Mouse (Mus musculus): Measurements from ENCODE around the gene Cep83.
A peak's percentile ranks its signal among the peaks of the same experiment; 100 is the strongest.
"Not testable (repeated sequence)": the region's sequence is repeated elsewhere in the genome, so short reads cannot be mapped to it uniquely, and the experiment has no call there.

The Cep83 gene

DNA sequence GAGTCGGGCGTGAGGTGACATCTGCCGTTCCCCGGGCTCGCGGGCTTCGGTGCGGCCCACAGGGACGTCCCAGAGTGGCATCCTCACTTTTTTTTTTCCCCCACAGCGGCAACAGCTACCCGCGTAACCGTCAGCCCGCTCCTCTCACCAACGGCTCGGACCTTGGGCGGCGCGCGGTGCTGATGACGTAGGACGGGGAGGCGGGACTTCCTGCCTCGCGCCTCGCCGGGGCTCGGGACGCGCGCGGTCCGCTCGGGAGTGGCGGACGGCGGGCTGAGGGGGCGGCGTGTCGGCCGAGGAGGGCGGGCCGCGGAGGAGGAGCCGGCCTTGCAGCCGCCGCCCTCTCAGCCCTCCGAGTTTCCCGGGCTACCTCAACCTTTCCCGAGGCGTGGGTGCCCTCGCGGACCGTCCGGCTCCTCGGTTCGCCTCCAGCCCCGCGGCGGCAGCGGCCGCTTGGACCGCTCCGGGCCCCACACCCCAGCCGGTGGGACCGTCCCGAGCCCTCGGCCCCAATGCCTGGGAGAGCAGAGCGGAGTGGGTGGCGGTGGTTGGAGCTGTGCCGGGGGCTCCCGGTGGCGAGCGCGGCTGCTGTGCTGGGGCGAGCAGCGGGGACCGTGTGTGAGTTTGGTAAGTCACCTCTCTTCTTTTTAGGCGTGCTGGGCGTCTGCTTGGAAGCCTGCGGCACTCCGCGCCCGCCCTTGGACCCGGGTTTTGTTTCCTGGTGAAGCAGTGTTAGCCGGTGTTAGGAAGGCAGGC is at the start of gene Cep83:
TSS of gene Cep83 (plus strand) at position 235 of the 756 bp plus-strand sequence.
- DNase-seq: peak; percentile 93

DNA sequence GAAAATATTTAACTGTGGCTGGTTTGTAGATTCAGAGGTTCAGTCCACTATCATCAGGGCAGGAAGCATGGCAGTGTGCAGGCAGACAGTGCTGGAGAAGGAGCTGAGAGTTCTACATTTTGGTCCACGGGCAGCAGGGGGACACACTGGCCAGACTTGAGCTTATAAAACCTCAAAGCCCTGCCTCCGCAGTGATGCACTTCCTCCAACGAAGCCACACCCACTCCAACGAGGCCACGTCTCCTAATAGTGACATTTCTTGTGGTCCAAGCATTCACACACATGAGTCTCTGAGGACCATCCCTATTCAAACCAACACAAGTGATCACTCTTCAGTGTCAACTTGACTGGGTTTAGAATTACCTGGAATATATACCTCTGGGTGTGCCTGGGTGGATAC is 49.2 kb upstream of the Cep83 start:
- DNase-seq: no peak

DNA sequence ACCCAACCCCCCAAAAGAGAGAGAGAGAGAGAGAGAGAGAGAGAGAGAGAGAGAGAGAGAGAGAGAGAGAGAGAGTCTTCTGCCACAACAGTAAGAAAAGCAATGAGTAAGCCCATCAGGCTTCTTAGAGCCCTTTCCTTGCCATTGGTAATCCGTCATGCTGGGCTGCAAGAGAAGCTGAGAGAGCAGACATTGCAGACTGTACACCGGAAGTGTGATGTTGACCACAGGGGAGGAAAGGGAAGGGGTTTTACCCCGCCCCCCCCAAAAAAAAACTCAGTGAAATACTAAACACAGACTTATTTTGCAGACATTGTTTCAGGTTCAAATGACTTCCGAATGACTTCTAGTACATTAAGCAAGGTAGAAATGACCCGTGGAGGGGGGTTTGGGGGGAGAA is 48.4 kb upstream of the Cep83 start:
- DNase-seq: no peak

DNA sequence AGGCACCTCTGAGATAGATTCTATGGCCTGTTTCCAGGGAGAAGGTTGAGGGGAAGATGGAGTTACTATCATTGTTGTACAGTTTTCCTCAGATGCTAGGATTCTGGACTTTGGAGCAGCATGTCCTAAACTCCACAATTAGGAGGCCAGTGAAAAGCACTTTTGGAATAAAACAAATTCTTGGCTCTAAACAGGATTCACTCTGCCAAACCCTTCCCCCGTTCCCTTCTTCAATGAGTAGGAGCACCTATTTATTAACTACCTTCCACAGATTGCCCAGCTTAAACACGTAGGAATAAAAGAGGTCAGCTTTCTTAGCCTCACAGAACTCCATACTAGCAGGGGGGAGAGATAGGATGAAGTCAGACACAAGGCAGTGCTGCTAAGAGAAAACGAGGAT is 24.4 kb upstream of the Cep83 start:
- DNase-seq: no peak

DNA sequence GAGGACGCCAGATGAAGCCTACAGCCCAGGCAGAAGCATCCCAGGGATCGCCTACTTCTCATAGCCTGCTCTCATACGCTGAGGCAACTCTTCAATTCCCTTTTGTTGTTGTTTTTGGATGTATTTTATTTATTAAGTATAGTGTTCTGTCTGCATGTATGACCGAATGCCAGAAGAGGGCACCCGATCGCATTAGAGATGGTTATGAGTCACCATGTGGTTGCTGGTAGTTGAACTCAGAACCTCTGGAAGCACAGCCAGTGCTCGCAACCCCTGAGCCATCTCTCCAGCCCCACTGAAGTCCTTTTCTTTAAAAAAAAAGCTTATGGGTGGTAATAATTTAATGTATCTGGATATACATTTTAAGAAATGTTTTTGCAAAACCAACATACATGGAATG is 24.0 kb upstream of the Cep83 start:
- DNase-seq: no peak

DNA sequence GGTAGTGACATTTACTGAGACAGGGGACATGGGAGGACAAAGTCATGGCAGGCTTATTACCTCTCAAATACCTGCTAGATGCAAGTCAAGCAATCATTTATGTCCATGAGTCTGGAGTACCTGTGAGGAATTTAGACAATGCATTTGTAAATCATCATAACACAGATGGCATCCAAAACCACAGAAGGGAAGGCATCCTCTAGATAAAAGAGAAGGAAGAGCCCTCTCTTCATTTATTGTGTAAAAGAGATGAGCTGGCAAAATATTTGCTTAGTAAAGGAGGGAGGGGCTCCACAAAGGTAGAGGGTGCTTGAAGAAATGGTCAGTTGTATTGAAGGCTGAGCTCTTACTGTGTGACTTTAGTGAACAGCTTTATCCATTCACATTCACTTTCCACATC is 20.3 kb upstream of the Cep83 start:
- DNase-seq: no peak

DNA sequence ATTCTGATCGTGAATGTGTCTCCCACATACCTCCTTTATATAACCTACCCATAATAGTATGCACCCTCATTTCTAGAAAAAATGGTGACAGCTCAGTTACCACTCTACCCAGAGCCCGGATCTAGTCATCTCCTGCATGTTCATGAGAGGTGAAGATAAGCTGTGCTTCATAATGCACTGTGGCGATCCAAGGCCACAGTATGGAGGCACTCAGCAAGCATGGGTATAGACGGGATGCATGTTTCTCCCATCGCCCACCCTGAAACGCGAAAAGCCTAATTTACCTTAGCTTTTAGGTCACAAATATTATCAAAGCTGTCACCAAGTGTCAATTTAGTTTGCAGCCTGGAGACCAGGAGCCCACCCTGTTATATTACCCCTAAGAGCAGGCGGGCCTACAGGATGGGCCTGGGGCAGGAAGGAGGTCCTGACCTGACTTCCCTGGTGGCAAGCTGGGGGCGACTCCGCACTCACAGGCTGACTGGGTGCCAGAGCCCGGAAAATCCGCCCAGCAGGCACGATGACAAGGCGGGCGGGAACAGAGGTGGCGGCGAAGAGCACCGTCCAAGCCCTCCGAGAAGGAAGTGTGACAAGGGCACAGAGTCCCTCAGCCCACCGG is 544 bp upstream of the Cep83 start:
- DNase-seq: no peak

DNA sequence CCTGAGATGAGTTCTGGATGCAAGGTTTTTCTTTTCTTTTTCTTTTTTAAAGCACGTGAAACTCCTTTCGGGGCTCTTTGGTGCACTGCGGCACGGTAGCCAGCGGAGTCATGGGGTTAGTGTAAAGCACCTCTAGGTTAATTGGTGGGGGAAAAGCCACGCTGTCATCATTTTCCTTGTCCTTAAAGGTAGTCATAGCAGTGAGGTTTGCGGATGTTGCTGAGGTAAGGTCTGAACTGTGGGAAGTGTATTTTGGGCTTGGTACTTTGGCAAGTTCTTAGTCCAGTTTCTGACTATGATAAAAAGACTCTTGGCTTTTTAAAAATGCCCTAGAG is 689 bp downstream of the Cep83 start:
- DNase-seq: no peak

DNA sequence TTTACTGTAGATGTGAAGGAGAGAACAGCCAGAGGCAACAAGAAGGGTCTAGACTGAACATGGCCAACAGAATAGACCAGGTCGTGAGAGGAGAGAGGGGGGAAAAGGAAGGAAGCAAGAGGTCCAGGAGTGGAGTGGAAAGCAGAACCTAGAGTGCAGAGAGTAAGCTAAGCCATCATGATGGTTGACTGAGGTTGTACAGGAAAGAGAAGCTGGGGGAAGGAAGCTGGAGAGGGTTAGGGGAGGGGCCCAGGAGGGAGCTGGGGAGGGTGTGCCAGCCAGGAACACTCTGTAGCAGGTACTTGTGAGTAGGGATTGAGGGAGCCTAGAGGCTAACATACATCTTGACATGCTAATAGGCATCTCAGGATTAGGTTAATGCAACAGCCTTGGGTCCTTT is 1.9 kb downstream of the Cep83 start:
- no peak for DNase-seq

DNA sequence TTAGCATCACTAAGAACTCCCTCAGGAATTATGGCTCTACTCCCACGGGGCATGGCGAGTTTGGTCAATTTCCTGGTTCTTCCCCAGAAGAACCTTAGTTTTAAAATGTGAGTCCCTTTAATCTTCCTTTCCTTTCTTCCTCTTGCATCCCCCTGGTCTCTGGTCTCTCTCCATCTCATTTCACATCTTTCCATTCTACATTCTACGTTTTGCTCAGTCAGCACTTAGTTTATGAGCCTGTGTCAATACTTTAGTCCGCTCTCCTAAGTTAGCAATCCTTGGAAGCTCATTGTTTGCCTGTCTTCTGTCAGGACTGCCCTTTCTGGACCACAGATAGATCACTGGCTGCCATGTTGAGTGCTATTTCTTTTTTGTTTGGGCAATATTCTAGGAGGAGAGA is 3.7 kb downstream of the Cep83 start:
- DNase-seq: no peak

DNA sequence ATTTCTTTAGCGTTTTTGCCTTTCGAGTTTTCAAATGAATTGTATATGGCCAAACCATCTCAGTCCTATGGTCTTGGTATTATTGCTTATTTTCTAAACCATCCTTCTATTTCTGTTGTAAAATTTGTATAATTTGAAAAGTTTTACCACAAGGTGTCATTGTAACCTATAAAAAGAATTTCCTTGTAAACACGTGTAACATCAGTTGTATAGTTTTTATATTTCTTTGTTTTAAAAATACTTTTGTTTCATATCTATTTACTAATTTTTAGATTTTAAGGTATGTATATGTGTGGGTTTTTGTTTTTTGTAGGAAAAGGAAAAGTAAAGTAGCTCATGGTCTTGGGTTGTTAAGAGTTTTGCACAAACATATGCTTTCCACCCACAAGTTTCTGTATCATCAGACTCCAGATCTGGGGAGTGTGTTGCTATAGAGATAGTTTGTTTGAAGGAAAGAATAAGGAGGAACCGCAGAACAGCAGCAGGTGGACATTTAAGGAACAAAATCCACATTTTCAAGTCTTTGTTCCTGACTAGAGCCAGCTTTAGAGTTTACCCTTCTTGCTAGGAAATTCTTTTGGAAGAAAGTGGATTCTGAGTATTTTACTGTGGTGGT is 17.3 kb downstream of the Cep83 start:
- DNase-seq: no peak

DNA sequence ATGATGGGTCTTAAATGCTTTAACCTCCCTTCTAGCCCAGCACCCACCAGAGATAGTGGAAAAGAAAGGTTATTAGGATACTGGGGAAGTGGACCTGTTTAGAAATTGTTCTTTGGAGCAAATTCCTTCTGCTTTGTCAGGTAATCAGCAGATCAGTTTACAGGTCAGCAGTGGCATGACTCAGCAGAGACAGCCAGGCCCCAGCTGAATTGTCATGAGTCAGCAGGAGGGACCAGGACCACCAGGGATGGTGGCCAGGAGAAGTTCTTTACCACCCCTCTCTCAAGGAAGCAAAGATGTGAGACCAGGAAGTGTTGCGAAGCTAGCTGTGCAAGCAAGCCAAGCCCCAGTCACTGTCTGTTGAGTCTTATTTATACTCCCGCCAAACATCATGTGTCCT is 18.2 kb downstream of the Cep83 start:
- no peak for DNase-seq

DNA sequence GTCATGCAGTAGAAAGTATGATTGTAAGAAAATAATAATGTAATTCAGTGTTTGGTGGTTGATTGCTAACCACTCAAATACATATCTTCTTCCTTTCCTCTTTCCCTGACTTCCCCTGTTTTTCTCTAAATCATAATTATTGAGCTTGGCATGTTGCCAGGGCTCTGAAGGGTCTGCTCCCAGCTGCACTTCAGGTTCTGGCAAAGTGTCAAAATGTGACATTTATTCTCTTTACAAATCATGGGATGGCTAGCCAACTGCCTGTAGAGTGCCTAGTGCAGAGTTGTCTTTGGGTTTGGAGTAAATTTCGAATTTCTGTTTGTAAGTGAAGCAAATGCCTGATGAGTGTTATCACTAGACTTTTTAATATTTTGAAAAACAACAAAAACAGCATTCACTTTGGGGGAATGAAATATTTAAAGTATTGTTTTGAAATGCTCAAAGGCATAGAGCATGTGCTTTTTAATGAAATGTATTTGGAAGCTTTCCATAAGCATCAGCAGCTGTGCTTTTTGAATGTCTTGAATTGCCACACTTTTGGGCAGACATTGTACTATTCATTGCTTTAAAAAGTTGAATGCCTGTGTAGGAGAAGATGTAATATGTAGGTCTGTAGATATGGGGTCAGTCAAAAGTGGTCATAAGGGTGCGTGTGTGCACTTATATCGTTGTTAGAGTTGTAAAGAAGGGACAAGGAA is 21.3 kb downstream of the Cep83 start:
- DNase-seq: no peak

DNA sequence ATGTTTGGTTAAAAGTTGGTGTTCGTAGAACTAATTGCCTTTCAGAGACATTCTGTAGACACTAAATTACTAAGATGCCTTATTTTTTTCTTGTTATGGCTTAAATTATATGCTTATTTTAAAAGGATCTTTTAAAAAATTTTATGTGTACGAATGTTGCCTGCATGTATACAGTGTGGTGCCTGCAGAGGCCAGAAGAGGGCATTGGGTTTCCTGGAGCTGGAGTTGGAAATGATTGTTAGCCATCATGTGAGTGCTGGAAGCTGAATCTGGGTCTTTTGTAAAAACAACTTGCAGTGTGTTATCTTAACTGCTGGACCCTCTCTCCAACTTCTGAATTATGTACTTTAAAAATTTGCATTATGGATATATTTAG is 21.9 kb downstream of the Cep83 start:
- no peak for DNase-seq

DNA sequence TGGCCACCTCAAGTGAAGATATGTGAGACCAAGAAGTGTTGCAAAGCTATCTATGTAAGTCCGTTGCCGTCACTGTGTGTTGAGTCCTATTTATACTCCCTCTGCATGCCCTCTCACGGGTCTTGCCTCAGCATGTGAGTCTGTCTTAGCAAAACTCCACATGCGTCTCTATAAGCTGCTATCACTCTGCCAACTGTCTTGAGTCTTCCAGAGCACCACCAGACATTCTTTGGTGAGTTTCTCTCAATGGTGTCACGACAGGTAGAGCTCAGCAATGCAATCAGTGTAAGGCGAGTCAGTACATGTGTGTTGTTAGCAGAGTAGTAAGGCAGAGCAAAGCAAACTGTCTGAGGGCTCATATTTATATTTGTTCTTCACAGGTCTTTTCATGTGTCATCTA is 31.8 kb downstream of the Cep83 start:
- no peak for DNase-seq

DNA sequence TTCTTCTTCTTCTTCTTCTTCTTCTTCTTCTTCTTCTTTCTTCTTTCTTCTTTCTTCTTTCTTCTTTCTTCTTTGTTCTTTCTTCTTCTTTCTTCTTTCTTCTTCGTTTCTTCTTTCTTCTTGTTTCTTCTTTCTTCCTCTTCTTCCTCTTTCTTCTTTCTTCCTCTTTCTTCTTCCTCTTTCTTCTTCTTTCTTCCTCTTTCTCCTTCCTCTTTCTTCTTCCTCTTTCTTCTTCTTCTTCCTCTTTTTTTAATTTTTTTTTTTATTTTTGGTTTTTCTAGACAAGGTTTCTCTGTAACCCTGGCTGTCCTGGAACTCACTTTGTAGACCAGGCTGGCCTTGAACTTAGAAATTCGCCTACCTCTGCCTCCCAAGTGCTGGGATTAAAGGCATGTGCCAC is 39.6 kb downstream of the Cep83 start:
- DNase-seq: not testable (repeated sequence)

DNA sequence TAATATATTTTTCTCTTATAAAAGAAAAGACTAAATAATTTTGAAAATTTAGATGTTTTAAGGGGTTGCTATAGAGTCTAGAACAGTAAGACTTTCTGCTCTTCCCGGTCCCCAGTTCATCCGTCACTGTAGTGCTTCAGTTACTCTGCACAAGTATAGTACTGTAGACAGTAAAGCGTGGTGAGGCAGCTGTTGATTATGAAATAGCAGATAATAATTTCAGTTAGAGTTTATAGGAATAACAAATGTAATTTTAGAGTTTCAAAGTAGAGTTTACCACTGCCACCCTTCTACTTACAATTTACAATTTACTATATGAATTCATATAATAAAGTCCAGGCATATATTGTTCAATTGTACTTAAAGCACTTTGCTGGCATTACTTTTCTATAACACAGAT is 42.0 kb downstream of the Cep83 start:
- no peak for DNase-seq

DNA sequence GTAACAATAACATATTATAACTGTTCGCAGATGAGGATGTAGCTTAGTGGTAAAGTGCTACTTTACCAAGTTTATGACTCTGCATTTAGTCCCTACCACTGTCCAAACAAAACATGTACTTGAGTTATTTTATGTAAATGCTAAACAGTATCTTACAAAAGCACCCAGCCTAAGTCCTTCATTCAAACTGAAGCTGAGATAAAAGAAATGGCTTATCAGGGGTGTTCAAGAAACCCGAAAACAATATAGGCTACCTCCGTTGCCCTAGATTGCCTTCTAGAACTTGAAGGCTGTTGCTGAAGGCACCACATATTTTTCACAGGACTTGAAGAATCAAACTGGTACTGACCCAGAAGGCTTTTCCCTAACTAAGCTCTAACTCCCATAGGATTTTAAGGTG is 46.4 kb downstream of the Cep83 start:
- DNase-seq: no peak

DNA sequence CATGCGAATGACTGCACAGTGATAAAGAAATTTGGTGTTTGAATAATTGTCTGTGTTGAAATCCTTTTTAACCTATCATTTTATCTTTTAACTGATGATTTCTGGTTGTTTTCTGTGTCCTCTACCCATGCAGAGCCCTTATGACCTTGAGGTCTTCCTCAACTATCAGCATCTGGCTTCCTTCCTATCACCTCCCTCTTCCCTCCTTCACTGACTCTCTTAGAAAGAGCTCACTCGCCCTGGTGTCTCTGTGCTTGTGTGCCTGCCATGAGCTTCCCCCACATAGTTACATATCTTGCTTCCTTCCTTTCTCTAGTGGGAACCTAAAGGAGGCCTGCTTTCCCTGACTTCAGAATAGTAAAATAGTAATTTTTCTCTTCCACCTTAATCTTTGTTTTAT is 51.8 kb downstream of the Cep83 start:
- no peak for DNase-seq

DNA sequence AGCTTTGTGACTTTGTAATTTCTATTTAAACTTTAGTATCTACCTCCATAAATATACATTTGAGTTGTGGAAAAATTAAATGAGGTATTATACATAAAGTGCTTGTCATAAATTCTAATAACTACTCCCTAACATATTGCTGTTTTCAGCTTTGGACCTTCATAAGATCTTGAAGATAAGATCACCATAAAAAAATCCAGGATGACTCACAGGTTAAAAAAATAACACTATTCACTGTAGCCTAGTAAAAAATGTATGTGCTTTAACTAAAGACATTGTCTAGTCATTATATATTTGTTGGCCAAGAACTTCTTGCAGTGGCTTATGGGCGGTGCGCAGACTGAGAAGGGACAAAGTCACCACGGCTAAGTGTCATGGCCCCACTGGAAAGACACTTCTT is 53.0 kb downstream of the Cep83 start:
- DNase-seq: no peak

DNA sequence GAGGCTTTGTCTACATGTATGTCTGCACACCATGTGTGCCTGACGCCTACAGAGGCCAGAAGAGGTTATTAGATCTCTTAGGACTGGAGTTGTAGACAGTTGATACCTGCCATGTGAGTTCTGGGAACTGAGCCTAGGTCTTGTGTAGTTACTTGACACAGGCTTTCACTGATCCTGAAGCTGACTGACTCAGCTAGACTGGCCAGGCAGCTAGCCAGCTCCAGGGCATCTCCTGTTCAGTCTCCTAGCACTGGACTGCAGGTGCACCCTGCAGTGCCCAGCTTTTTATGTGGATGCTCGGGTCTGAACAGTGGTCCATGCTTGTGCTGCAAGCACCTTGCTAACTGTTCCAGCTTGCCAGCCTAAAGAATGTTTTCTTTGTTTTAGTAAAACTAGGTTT is 58.6 kb downstream of the Cep83 start:
- no peak for DNase-seq

DNA sequence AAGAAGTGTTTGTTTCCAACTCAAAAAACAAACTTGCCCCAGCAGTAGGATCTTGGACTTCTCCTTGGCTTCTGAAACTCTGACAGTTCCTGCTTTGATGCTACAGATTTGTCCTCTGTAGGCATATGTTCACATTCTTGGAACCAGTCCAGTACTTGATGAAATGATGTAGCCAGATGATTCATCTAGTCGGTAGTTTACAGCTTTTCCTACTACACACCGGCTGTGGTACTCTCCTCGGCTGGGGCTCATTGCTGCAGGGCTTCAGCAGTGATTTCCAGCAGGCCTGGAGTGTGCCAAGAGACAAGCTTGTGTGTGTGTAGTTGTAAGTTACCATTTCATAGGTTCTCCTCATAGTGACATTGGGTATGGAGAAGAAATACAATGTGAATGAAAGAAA is 83.0 kb downstream of the Cep83 start:
- DNase-seq: no peak

DNA sequence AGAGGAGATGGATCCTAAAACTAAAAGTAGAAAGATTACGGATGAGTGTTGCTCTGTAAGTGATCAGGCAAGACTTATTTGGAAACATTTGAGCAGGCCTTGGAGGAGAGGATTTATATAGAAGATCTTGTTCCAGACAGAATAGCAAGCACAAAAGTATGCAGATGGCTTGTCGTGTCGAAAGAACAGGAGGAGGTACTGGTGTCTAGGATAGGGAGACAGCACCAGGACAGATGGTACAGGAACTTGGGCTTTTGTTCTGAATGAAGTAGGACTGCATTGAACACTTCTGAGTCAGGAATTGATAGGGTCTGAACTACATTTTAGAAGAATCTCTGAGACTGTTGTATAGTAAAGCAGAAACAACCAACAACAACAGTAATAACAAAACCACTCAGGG is 89.1 kb downstream of the Cep83 start:
- no peak for DNase-seq

DNA sequence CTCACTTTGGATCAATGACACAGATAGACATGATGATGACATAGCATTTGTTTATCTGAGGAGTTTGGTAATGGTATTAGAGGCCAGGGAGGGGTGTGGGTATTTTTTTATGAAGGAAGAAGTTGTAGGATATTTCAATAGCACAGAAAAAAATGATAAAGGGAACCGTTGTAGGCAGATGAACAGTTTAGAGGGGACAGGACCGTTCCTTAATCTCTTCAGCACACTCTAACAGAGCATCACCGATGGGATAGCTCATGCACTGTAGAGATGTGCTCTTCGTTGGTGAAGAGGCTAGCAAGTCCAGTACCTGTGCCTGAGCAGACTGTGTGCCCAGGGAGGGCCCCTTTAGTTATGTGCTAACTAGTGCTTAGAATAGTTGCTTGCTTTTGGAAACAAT is 90.9 kb downstream of the Cep83 start:
- no peak for DNase-seq

Measured in thymus, postnatal 25 days (tissue).